Mouse (Mus musculus) heart, embryonic 14.5 days (tissue): ENCODE results near the gene Klhl32. TPM values are rescaled to one million over a fixed set of nuclear protein-coding genes. Genes with fewer than 3 reads are reported as not detected.
"Not testable (repeated sequence)": the region's sequence is repeated elsewhere in the genome, so short reads cannot be mapped to it uniquely, and the experiment has no call there.

Source experiments
- ATAC-seq: fragments of 200-750 bp; cut with Nextera tagmentation; 2 replicates; pipeline ENCODE4 v1.8.0; 2017; ENCODE audit warnings: low read depth, moderate TSS enrichment; ENCODE audit not compliant: insufficient number of reproducible peaks, insufficient read depth, low FRiP score
- H3K27ac ChIP-seq, 2 experiments: fragments of 200-500 bp in 1 of 2; fragments of 300-500 bp in 1 of 2; sonication (generic) in 1 of 2; replicated peaks in 1 of 2; 2 replicates each; pipeline ENCODE4 v1.5.1; 2012 to 2014; ENCODE audit warnings: low read depth in 2 of 2, low read length in 2 of 2, control low read depth in 1 of 2, mild to moderate bottlenecking in 1 of 2, mixed read lengths in 1 of 2; ENCODE audit not compliant: control insufficient read depth in 1 of 2, insufficient read depth in 1 of 2
- H3K27me3 ChIP-seq: fragments of 300-500 bp; sonication (generic); 2 replicates; pipeline ENCODE4 v1.6.1; 2014; ENCODE audit warnings: mild to moderate bottlenecking, low read length, control low read depth; ENCODE audit not compliant: control insufficient read depth, insufficient read depth
- H3K36me3 ChIP-seq: fragments of 300-500 bp; sonication (generic); 2 replicates; pipeline ENCODE4 v1.6.1; 2014; ENCODE audit warnings: mild to moderate bottlenecking, control low read depth, low read length, mixed read lengths; ENCODE audit not compliant: control insufficient read depth, insufficient read depth
- H3K4me1 ChIP-seq, 2 experiments: fragments of 200-500 bp in 1 of 2; fragments of 300-500 bp in 1 of 2; sonication (generic) in 1 of 2; 2 replicates each; pipeline ENCODE4 v1.6.1; 2012 to 2014; ENCODE audit warnings: low read length in 2 of 2, control low read depth in 1 of 2, mixed read lengths in 1 of 2; ENCODE audit not compliant: control insufficient read depth in 2 of 2, insufficient read depth in 2 of 2
- H3K4me2 ChIP-seq: fragments of 300-500 bp; sonication (generic); 2 replicates; pipeline ENCODE4 v1.6.1; 2014; ENCODE audit warnings: mild to moderate bottlenecking, low read length
- H3K4me3 ChIP-seq, 2 experiments: fragments of 200-500 bp in 1 of 2; fragments of 300-500 bp in 1 of 2; sonication (generic) in 1 of 2; 2 replicates each; pipeline ENCODE4 v1.5.1; 2012 to 2014; ENCODE audit warnings: low read length in 2 of 2, mild to moderate bottlenecking in 2 of 2, control low read depth in 1 of 2, low read depth in 1 of 2, moderate library complexity in 1 of 2; ENCODE audit not compliant: control insufficient read depth in 1 of 2, insufficient read depth in 1 of 2
- H3K9ac ChIP-seq: fragments of 300-500 bp; sonication (generic); 2 replicates; pipeline ENCODE4 v1.6.1; 2014; ENCODE audit warnings: mild to moderate bottlenecking, low read length
- H3K9me3 ChIP-seq: fragments of 300-500 bp; sonication (generic); 2 replicates; pipeline ENCODE4 v1.6.1; 2016; ENCODE audit warnings: low read length, control low read depth; ENCODE audit not compliant: control insufficient read depth
- WGBS: fragments of 180-500 bp; shearing (Covaris S2); extraction: QIAGEN DNeasy Blood & Tissue Kit; methylation state at CpG from one replicate; pipeline ENCODE4 v1.1.7; 2014; 5-methylcytosine and 5-hydroxymethylcytosine counted together
- polyA plus RNA-seq: library from polyadenylated mRNA; unstranded; fragments of >200 nt; fragmentation: Nextera tagmentation; extraction: Ambion mirVana; gene quantifications from 2 replicates; pipeline ENCODE4 v1.2.1, GENCODE M21; 2014

Gene Klhl32
- polyA plus RNA-seq, 1 experiment from 2014 or later, result 4.6 TPM

GRCm38 (mm10) chr4:24698528-24699117 lies 152.3 kb downstream of the Klhl32 start:
- Histone ChIP-seq H3K4me3 (no peak overlapping the region), H3K9ac (no peak overlapping the region), H3K9me3 (no peaks in the 10 kb centered on the region), H3K4me1 (no peaks in the 10 kb centered on the region), H3K27me3 (no peaks in the 10 kb centered on the region), H3K4me2 (no peak overlapping the region), H3K27ac (no peak overlapping the region), H3K36me3 (no peaks in the 10 kb centered on the region)
- ATAC-seq, result no peak
- WGBS, result 67% methylated on average over 7 of the region's 7 CpGs

DNA sequence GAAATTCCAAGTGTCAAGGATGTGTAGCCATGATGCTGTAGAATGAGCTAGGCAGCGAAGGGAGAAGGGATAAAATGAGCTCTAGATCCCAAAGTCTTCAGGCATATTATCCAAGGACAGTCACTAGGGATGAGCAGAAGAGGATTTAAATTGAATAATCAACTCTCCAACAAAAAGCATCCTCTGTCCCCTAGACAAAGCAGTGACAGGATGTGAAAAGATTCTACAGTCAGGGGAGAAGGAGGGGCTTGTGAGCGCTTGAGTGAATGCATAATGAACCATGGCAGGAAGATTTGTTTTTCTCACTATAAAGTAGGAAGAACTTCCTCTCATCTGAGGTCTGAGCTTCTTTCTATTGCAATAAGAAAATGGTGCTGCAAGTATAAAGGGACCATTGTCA lies 170.8 kb downstream of the Klhl32 start:
- Histone ChIP-seq H3K27me3 (no peaks in the 10 kb centered on the region), H3K36me3 (no peaks in the 10 kb centered on the region), H3K4me2 (no peak overlapping the region), H3K4me3 (no peak overlapping the region), H3K4me1 (no peaks in the 10 kb centered on the region), H3K9ac (no peak overlapping the region), H3K9me3 (no peaks in the 10 kb centered on the region), H3K27ac (no peak overlapping the region)
- no peak for ATAC-seq
- 82% methylated on average over 2 of the region's 2 CpGs for WGBS

- H3K27me3 ChIP-seq, result no peaks in the 10 kb centered on the region
- WGBS, result 89% methylated on average over 10 of the region's 10 CpGs
- H3K9me3 ChIP-seq, result no peaks in the 10 kb centered on the region
- H3K36me3 ChIP-seq, result no peaks in the 10 kb centered on the region
- no peak overlapping the region for H3K9ac ChIP-seq
- no peak overlapping the region for H3K4me2 ChIP-seq
- ATAC-seq, result no peak
- H3K27ac ChIP-seq, result no peak overlapping the region
- no peaks in the 10 kb centered on the region for H3K4me1 ChIP-seq
- no peak overlapping the region for H3K4me3 ChIP-seq
Observed at GRCm38 (mm10) chr4:24670007-24670406, 180.9 kb downstream of the Klhl32 start.

GRCm38 (mm10) chr4:24659218-24659617 lies 191.7 kb downstream of the Klhl32 start:
- 90% methylated on average over 6 of the region's 6 CpGs for WGBS
- H3K9ac ChIP-seq, result no peak overlapping the region
- no peak overlapping the region for H3K4me3 ChIP-seq
- H3K4me2 ChIP-seq, result no peak overlapping the region
- H3K9me3 ChIP-seq, result no peaks in the 10 kb centered on the region
- ATAC-seq, result no peak
- H3K27ac ChIP-seq, result no peak overlapping the region
- no peaks in the 10 kb centered on the region for H3K36me3 ChIP-seq
- no peaks in the 10 kb centered on the region for H3K4me1 ChIP-seq
- H3K27me3 ChIP-seq, result no peaks in the 10 kb centered on the region

DNA sequence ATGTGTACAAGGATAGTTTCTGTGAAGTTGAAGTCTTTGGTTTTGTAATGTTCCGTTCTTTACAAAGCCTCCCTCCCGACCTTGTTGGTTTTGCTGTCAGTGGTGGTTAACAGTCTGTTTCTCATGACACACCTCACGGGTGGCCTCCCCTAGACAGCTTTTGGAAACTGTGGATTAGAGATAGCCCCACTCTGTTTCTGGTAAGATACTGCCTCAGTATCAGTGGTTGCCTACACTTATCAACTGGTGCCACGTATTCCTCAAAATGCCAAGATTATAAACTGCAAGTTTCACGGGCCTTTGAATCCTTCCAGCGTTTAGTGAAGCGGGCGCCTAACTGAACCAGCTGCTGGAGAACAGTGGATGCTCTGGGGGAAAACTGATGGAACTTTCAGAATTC lies 206.2 kb downstream of the Klhl32 start:
- 66% methylated on average over 7 of the region's 8 CpGs for WGBS

GRCm38 (mm10) chr4:24642306-24642705 lies 208.6 kb downstream of the Klhl32 start:
- no peaks in the 10 kb centered on the region for H3K27me3 ChIP-seq
- no peak for ATAC-seq
- H3K36me3 ChIP-seq, result no peaks in the 10 kb centered on the region
- no peaks in the 10 kb centered on the region for H3K4me1 ChIP-seq
- no peak overlapping the region for H3K9ac ChIP-seq
- H3K27ac ChIP-seq, result no peak overlapping the region
- no peaks in the 10 kb centered on the region for H3K9me3 ChIP-seq
- 78% methylated on average over 2 of the region's 2 CpGs for WGBS
- no peak overlapping the region for H3K4me2 ChIP-seq
- no peak overlapping the region for H3K4me3 ChIP-seq

More for the DNA sequence above, 206.2 kb downstream of the Klhl32 start:
- H3K27ac ChIP-seq, H3K36me3 ChIP-seq, H3K4me2 ChIP-seq, H3K4me1 ChIP-seq, H3K9me3 ChIP-seq, H3K27me3 ChIP-seq, ATAC-seq, H3K9ac ChIP-seq, H3K4me3 ChIP-seq: not testable (repeated sequence)

- H3K4me1 ChIP-seq, result peaks cover 0 to 18% of the 10 kb centered on the region in 2 experiments; a peak in 2 of 4 replicates
- H3K4me2 ChIP-seq, result no peak overlapping the region
- 71% methylated on average over 9 of the region's 9 CpGs for WGBS
- H3K27me3 ChIP-seq, result no peaks in the 10 kb centered on the region
- H3K36me3 ChIP-seq, result no peaks in the 10 kb centered on the region
- H3K9ac ChIP-seq, result no peak overlapping the region
- no peaks in the 10 kb centered on the region for H3K9me3 ChIP-seq
- no peak for ATAC-seq
- H3K27ac ChIP-seq, result no peak overlapping the region
- no peak overlapping the region for H3K4me3 ChIP-seq
Observed at GRCm38 (mm10) chr4:24631177-24631911, 219.6 kb downstream of the Klhl32 start.
